Mouse (Mus musculus) small intestine, adult 2 months (tissue): Measurements from ENCODE around the gene Catsperz. TPM values are rescaled to one million over a fixed set of nuclear protein-coding genes. Genes with fewer than 3 reads are reported as not detected.

Experiments
- H3K27ac ChIP-seq: fragments of 200-500 bp; 2 replicates; pipeline ENCODE4 v1.5.1; 2012; ENCODE audit warnings: low read depth, low read length, control low read depth, inconsistent platforms; ENCODE audit not compliant: insufficient read depth
- H3K27me3 ChIP-seq: fragments of 200-500 bp; 2 replicates; pipeline ENCODE4 v1.6.1; 2012; ENCODE audit warnings: mild to moderate bottlenecking, moderate library complexity, low read length, inconsistent platforms; ENCODE audit not compliant: control insufficient read depth, insufficient read depth
- H3K36me3 ChIP-seq: fragments of 200-500 bp; 2 replicates; pipeline ENCODE4 v1.6.1; 2012; ENCODE audit warnings: mild to moderate bottlenecking, low read length, control low read depth, inconsistent platforms; ENCODE audit not compliant: control insufficient read depth, insufficient read depth
- H3K4me1 ChIP-seq: fragments of 200-500 bp; 2 replicates; pipeline ENCODE4 v1.6.1; 2012; ENCODE audit warnings: low read length, inconsistent platforms, mixed read lengths; ENCODE audit not compliant: control insufficient read depth, insufficient read depth, insufficient read length
- H3K4me3 ChIP-seq: fragments of 200-500 bp; 2 replicates; pipeline ENCODE4 v1.5.1; 2012; ENCODE audit warnings: low read depth, mild to moderate bottlenecking, control low read depth, inconsistent platforms, low read length, moderate library complexity
- CTCF ChIP-seq: fragments of 200-500 bp; IDR thresholded peaks from 2 replicates; pipeline ENCODE4 v1.5.1; 2012; ENCODE audit warnings: low read depth, mild to moderate bottlenecking, control low read depth, inconsistent platforms, low read length, moderate library complexity, mixed read lengths; ENCODE audit not compliant: insufficient replicate concordance, insufficient read length; ENCODE audit errors: extremely low read depth
- POLR2A ChIP-seq: fragments of 200-500 bp; IDR thresholded peaks from 2 replicates; pipeline ENCODE4 v1.6.1; 2012; ENCODE audit warnings: low read depth, mild to moderate bottlenecking, control low read depth, inconsistent platforms, low read length, moderate library complexity
- WGBS: fragments of 180-500 bp; shearing (Covaris S2); methylation state at CpG from one replicate; pipeline ENCODE4 v1.1.7; 2018; 5-methylcytosine and 5-hydroxymethylcytosine counted together
- polyA plus RNA-seq: library from polyadenylated mRNA; depleted of rRNA; stranded (reverse); fragments of >200 nt; gene quantifications from 2 replicates; pipeline ENCODE4 v1.2.3, GENCODE M21; 2012

The Catsperz gene
- polyA plus RNA-seq, 1 experiment, result not detected

GRCm38 (mm10) chr19:6909507-6910289, 15.5 kb downstream of the Catsperz start, which contains the start of the genes Trmt112 and Prdx5:
TSS of gene Trmt112 (plus strand) at chr19:6909698.
TSS of gene Prdx5 (minus strand) at chr19:6910106.
- peaks cover 60% of the 10 kb centered on the region for H3K36me3 ChIP-seq
- no peaks in the 10 kb centered on the region for H3K27me3 ChIP-seq
- TF ChIP-seq POLR2A, result peak; percentile 77
- TF ChIP-seq CTCF, result peak; percentile 10; the same call in 1 of the 2 replicates
- H3K4me1 ChIP-seq, result peaks cover 2% of the 10 kb centered on the region
- WGBS, result under 1% methylated on average over 65 of the region's 65 CpGs
- peak within 1 kb of the TSS; percentile 65 for H3K4me3 ChIP-seq
- H3K27ac ChIP-seq, result peak within 1 kb of the TSS; percentile 97

GRCm38 (mm10) chr19:6909021-6909420, 16.2 kb downstream of the Catsperz start:
- TF ChIP-seq POLR2A (no peak), CTCF (no peak)
- H3K36me3 ChIP-seq, result peaks cover 57% of the 10 kb centered on the region
- H3K27ac ChIP-seq, result peak overlapping the region; percentile 97
- peak overlapping the region; percentile 65 for H3K4me3 ChIP-seq
- H3K27me3 ChIP-seq, result no peaks in the 10 kb centered on the region
- H3K4me1 ChIP-seq, result peaks cover 2% of the 10 kb centered on the region
- 1% methylated on average over 11 of the region's 11 CpGs for WGBS

- Histone ChIP-seq H3K27ac (peak overlapping the region; percentile 19; the same call in 1 of the 2 replicates), H3K4me3 (peak overlapping the region; percentile 65), H3K36me3 (peaks cover 47% of the 10 kb centered on the region), H3K4me1 (peaks cover 2% of the 10 kb centered on the region), H3K27me3 (no peaks in the 10 kb centered on the region)
- TF ChIP-seq CTCF, result no peak
- no peak for TF ChIP-seq POLR2A
- 76% methylated on average over 7 of the region's 7 CpGs for WGBS
These were observed 17.2 kb downstream of the Catsperz start for GRCm38 (mm10) chr19:6907811-6908540.

GRCm38 (mm10) chr19:6907094-6907493, 18.1 kb downstream of the Catsperz start:
- 90% methylated on average over 8 of the region's 8 CpGs for WGBS
- Histone ChIP-seq H3K4me3 (0 out of 2 replicates have a peak overlapping the region, but pooled peaks have one; percentile 9), H3K36me3 (peaks cover 38% of the 10 kb centered on the region), H3K4me1 (peaks cover 2% of the 10 kb centered on the region), H3K27me3 (no peaks in the 10 kb centered on the region), H3K27ac (no peak overlapping the region)
- TF ChIP-seq POLR2A (no peak), CTCF (no peak)

GRCm38 (mm10) chr19:6906199-6906598, 19.0 kb downstream of the Catsperz start:
- peaks cover 2% of the 10 kb centered on the region for H3K4me1 ChIP-seq
- H3K4me3 ChIP-seq, result no peak overlapping the region
- no peak for TF ChIP-seq POLR2A
- no peak for TF ChIP-seq CTCF
- peaks cover 29% of the 10 kb centered on the region for H3K36me3 ChIP-seq
- no peaks in the 10 kb centered on the region for H3K27me3 ChIP-seq
- H3K27ac ChIP-seq, result no peak overlapping the region
- WGBS, result 76% methylated on average over 3 of the region's 3 CpGs

- no peak for TF ChIP-seq CTCF
- no peak for TF ChIP-seq POLR2A
- Histone ChIP-seq H3K27ac (no peak overlapping the region), H3K4me3 (no peak overlapping the region), H3K4me1 (peaks cover 2% of the 10 kb centered on the region), H3K36me3 (peaks cover 26% of the 10 kb centered on the region), H3K27me3 (no peaks in the 10 kb centered on the region)
- WGBS, result 92% methylated on average over 11 of the region's 11 CpGs
These were observed 19.6 kb downstream of the Catsperz start for GRCm38 (mm10) chr19:6905498-6906159.
